Mouse (Mus musculus): ENCODE results near the gene H2-DMa.

DNA sequence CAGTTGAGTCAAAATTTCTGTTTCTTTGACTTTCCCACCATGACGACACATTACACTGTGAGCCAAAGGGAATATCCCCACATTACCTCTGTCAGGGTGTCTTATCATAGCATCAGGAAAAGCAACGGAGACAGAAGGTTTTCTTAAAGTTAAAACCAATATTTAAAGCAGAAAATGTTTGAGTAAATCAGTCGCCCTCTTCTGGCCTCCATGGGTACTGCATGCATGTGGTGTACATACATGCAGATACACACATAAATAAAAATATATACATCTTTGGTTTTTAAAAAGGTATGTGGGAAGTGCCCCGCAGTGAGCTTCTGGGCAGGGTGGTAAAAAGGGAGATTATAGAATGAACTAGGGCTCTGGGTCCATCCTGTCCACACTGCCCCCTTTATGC lies 57.8 kb downstream of the H2-DMa start:
- TF ChIP-seq CTCF (IDR thresholded peaks at IDR 0.05; ENCODE audit: low read depth) (no peak), EP300 (IDR thresholded peaks at IDR 0.05; ENCODE audit: low read depth) (no peak)
